In the genomic region with DNA sequence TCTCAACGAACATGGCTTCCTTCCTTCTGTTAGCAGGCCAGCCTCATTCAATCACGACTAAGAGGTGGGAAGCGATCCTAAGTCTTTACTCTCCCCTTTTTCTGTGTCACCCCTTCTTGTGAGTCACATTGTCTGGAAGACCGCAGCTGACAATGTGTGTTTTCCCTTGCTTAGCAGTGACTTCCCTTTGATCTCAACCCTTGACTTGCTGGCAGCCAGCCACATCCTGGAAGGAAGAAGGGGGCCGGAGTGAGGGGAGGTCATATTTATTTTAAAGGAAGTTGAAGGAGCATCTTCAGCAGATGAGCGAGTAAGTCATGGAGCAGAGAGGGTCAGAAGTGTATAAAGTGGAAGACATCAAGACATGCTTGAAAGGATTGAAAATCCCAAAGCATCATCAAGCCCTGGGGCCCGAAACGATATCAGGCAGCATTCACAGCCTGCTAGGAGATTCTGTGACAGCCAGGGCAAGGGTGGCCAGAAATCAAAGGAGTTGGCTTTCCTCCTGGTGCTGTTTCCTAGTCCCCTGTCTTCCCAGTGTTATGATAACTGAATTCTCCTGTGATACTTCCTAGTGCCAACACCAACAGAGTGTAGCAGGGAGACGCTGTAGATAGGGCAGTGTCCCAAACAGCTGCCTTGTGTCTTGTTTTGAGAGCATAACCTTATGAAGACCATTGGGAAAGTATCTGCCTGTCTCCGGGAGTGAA, we compare ENCODE assay signal across 9 mouse cellular contexts.
DNase-seq lines count a peak whose midpoint lies in the region; ATAC-seq and TF ChIP-seq lines count a peak whose summit lies in the region.
"Had no signal": no experiment of that assay in that cellular context is flagged by ENCODE, and none has a peak within 500 bp of the region (broad histone marks: within the 10 kb centered on the region; RNA-seq: fewer than 3 reads in every experiment).

No protein-coding gene starts in this region.

- no peak for TF ChIP-seq CTCF in kidney, postnatal 0 days (IDR thresholded peaks at IDR 0.05; ENCODE audit: low read depth)

- H3K79me2 ChIP-seq in macrophage (ENCODE audit: inconsistent target) = no peaks in the 10 kb centered on the region

- H3K27ac ChIP-seq in forebrain, embryonic 14.5 days (ENCODE audit: low read depth, low read length) = no peak overlapping the region
- H3K27ac ChIP-seq in forebrain, embryonic 16.5 days (ENCODE audit: low read length) = no peak overlapping the region
- H3K27ac ChIP-seq in kidney, postnatal 0 days = peak overlapping the region; percentile 85
- H3K27ac ChIP-seq in macrophage = peak overlapping the region; percentile 79
- H3K27ac ChIP-seq: limb, embryonic 13.5 days had no signal

- DNase-seq in forebrain, embryonic 14.5 days (ENCODE audit: low spot score) = peak; percentile 8
- peak; percentile 44 for DNase-seq in heart, adult 8-10 months (ENCODE audit: low spot score)
- DNase-seq in kidney, postnatal 0 days (ENCODE audit: low spot score) = peak; percentile 99
- no peak for DNase-seq in thymus, postnatal 10 days (ENCODE audit: low spot score in 2 of 2)

- no peak overlapping the region for H3K4me2 ChIP-seq in forebrain, embryonic 14.5 days (ENCODE audit: low read length)
- no peak overlapping the region for H3K4me2 ChIP-seq in forebrain, embryonic 16.5 days (ENCODE audit: low read length)
- no peak overlapping the region for H3K4me2 ChIP-seq in kidney, postnatal 0 days (ENCODE audit: low read length)
- H3K4me2 ChIP-seq: limb, embryonic 13.5 days had no signal

- no peaks in the 10 kb centered on the region for H3K9me3 ChIP-seq in forebrain, embryonic 14.5 days (replicated peaks; ENCODE audit: control insufficient read depth, low read length)
- H3K9me3 ChIP-seq in forebrain, embryonic 16.5 days (ENCODE audit: control insufficient read depth, low read length) = no peaks in the 10 kb centered on the region
- H3K9me3 ChIP-seq in kidney, postnatal 0 days (replicated peaks; ENCODE audit: low read length) = no peaks in the 10 kb centered on the region
- H3K9me3 ChIP-seq: limb, embryonic 13.5 days had no signal

- H3K9ac ChIP-seq in forebrain, embryonic 14.5 days (ENCODE audit: low read length) = no peak overlapping the region
- H3K9ac ChIP-seq in forebrain, embryonic 16.5 days (replicated peaks; ENCODE audit: low read depth, low read length) = no peak overlapping the region
- no peak overlapping the region for H3K9ac ChIP-seq in kidney, postnatal 0 days (ENCODE audit: low read depth, low read length)
- H3K9ac ChIP-seq: limb, embryonic 13.5 days had no signal

- H3K36me3 ChIP-seq in forebrain, embryonic 14.5 days (ENCODE audit: control insufficient read depth, insufficient read depth, low read length) = no peaks in the 10 kb centered on the region
- H3K36me3 ChIP-seq in forebrain, embryonic 16.5 days (ENCODE audit: control insufficient read depth, insufficient read depth) = no peaks in the 10 kb centered on the region
- no peaks in the 10 kb centered on the region for H3K36me3 ChIP-seq in kidney, postnatal 0 days (ENCODE audit: insufficient read depth, low read length)
- no peaks in the 10 kb centered on the region for H3K36me3 ChIP-seq in macrophage (ENCODE audit: inconsistent target)
- H3K36me3 ChIP-seq: limb, embryonic 13.5 days had no signal

- ATAC-seq in forebrain, embryonic 14.5 days = no peak
- no peak for ATAC-seq in forebrain, embryonic 16.5 days
- peak; percentile 85 for ATAC-seq in kidney, postnatal 0 days (replicated peaks; ENCODE audit: low FRiP score, low read depth)
- ATAC-seq in activated CD4-positive, CD25-positive, alpha-beta regulatory T cell, adult 4 months = no peak
- no peak for ATAC-seq in cerebellum, adult (ENCODE audit: insufficient number of reproducible peaks, low FRiP score, low TSS enrichment)

- H3K4me3 ChIP-seq in forebrain, embryonic 14.5 days (ENCODE audit: low read depth, low read length) = no peak overlapping the region
- no peak overlapping the region for H3K4me3 ChIP-seq in forebrain, embryonic 16.5 days (replicated peaks; ENCODE audit: low read length)
- H3K4me3 ChIP-seq in kidney, postnatal 0 days (replicated peaks; ENCODE audit: low read depth, low read length) = no peak overlapping the region
- no peak overlapping the region for H3K4me3 ChIP-seq in macrophage (ENCODE audit: inconsistent target)
- H3K4me3 ChIP-seq: limb, embryonic 13.5 days had no signal

- 76% methylated on average over 10 of the region's 10 CpGs for WGBS in forebrain, embryonic 14.5 days
- 72% methylated on average over 10 of the region's 10 CpGs for WGBS in forebrain, embryonic 16.5 days
- 5% methylated on average over 10 of the region's 10 CpGs for WGBS in kidney, postnatal 0 days
- 28% methylated on average over 10 of the region's 10 CpGs for WGBS in macrophage (ENCODE audit: missing documents)

- H3K4me1 ChIP-seq in forebrain, embryonic 14.5 days (ENCODE audit: control insufficient read depth, insufficient read depth, low read length) = no peaks in the 10 kb centered on the region
- no peaks in the 10 kb centered on the region for H3K4me1 ChIP-seq in forebrain, embryonic 16.5 days (replicated peaks; ENCODE audit: control insufficient read depth, insufficient read depth, low read length)
- peaks cover 5% of the 10 kb centered on the region; the same call in 1 of the 2 replicates for H3K4me1 ChIP-seq in kidney, postnatal 0 days (replicated peaks; ENCODE audit: insufficient read depth, low read length)
- H3K4me1 ChIP-seq: limb, embryonic 13.5 days had no signal

- H3K27me3 ChIP-seq in forebrain, embryonic 14.5 days (replicated peaks; ENCODE audit: control insufficient read depth, insufficient read depth, low read length) = no peaks in the 10 kb centered on the region
- H3K27me3 ChIP-seq in forebrain, embryonic 16.5 days (replicated peaks; ENCODE audit: control insufficient read depth, insufficient read depth, low read length) = no peaks in the 10 kb centered on the region
- H3K27me3 ChIP-seq in kidney, postnatal 0 days (ENCODE audit: insufficient read depth, low read length) = no peaks in the 10 kb centered on the region
- H3K27me3 ChIP-seq: limb, embryonic 13.5 days had no signal

Comparison
In these comparisons a context has a peak if more than half of its experiments do, and no peak if none do; other contexts are left out.
1. DNase-seq: peak in forebrain, embryonic 14.5 days (single experiment), heart, adult 8-10 months (single experiment) and kidney, postnatal 0 days (single experiment); none in thymus, postnatal 10 days (0 of 2).
2. H3K27ac ChIP-seq: peak in kidney, postnatal 0 days (single experiment) and macrophage (single experiment); none in forebrain, embryonic 14.5 days (single experiment) and forebrain, embryonic 16.5 days (single experiment).